Mouse (Mus musculus) myocyte (in vitro differentiated cells): ENCODE measurements at regions not wholly inside any gene's neighbourhood (a gene's known extent, or its start where the extent isn't known, plus 50 kb on each side); places are given as distances from the start of the nearest gene placed in this dataset.

Source experiments
- E2F4 ChIP-seq: IDR thresholded peaks from one replicate; pipeline ENCODE4 v1.6.1; 2011; ENCODE audit warnings: mild to moderate bottlenecking, control low read depth, moderate library complexity; ENCODE audit not compliant: insufficient read depth
- MAX ChIP-seq: IDR thresholded peaks from one replicate; pipeline ENCODE4 v1.6.1; 2011; ENCODE audit warnings: low read depth, mild to moderate bottlenecking, control low read depth
- MYOD1 ChIP-seq, 3 experiments: IDR thresholded peaks; one replicate each; pipeline ENCODE4 v1.6.1; 2011; ENCODE audit warnings: control low read depth in 2 of 3, low read depth in 2 of 3, mild to moderate bottlenecking in 2 of 3, moderate library complexity in 1 of 3; ENCODE audit not compliant: insufficient read length in 2 of 3, control insufficient read depth in 1 of 3
- MYOG ChIP-seq, 3 experiments: IDR thresholded peaks; one replicate each; pipeline ENCODE4 v1.6.1; 2011; ENCODE audit warnings: control low read depth in 2 of 3, low read depth in 2 of 3, mild to moderate bottlenecking in 2 of 3; ENCODE audit not compliant: insufficient read length in 2 of 3, control insufficient read depth in 1 of 3, insufficient read depth in 1 of 3

GRCm38 (mm10) chr1:108127393-108127792 is 537.6 kb downstream of the Serpinb8 start:
- TF ChIP-seq E2F4 = no peak
- TF ChIP-seq MAX = no peak
- TF ChIP-seq MYOD1 (IDR thresholded peaks at IDR 0.05; ENCODE audit: control insufficient read depth in 1 of 3, insufficient read length in 2 of 3, low read depth in 2 of 3) = no peak
- TF ChIP-seq MYOG (IDR thresholded peaks at IDR 0.05; ENCODE audit: control insufficient read depth in 1 of 3, insufficient read depth in 1 of 3, insufficient read length in 2 of 3, low read depth in 2 of 3) = no peak
